Mouse (Mus musculus) heart, adult 2 months (tissue): ENCODE data around the gene Cela3a. TPM values are rescaled to one million over a fixed set of nuclear protein-coding genes. Genes with fewer than 3 reads are reported as not detected.

ENCODE experiments used
- DNase-seq, 2 experiments: peaks; one replicate each; pipeline ENCODE4 v3.0.0; 2021
- H3K27ac ChIP-seq: fragments of 200-600 bp; 2 replicates; pipeline ENCODE4 v1.8.1; 2022
- H3K27me3 ChIP-seq: fragments of 200-500 bp; 2 replicates; pipeline ENCODE4 v1.6.1; 2012; ENCODE audit warnings: mild to moderate bottlenecking, low read length, inconsistent platforms, mixed read lengths; ENCODE audit not compliant: control insufficient read depth, insufficient read depth
- H3K36me3 ChIP-seq: fragments of 200-500 bp; 2 replicates; pipeline ENCODE4 v1.6.1; 2012; ENCODE audit warnings: low read length, inconsistent platforms; ENCODE audit not compliant: control insufficient read depth, insufficient read depth
- H3K4me1 ChIP-seq: fragments of 200-500 bp; 2 replicates; pipeline ENCODE4 v1.6.1; 2011; ENCODE audit warnings: low read length; ENCODE audit not compliant: control insufficient read depth, insufficient read depth
- H3K4me3 ChIP-seq: fragments of 200-600 bp; 2 replicates; pipeline ENCODE4 v1.8.1; 2022
- H3K79me2 ChIP-seq: fragments of 200-500 bp; replicated peaks from 2 replicates; pipeline ENCODE4 v1.6.1; 2012; ENCODE audit warnings: mild to moderate bottlenecking, inconsistent platforms, low read length, moderate library complexity, mixed read lengths; ENCODE audit not compliant: control insufficient read depth, insufficient read depth
- H3K9ac ChIP-seq: fragments of 200-500 bp; 2 replicates; pipeline ENCODE4 v1.6.1; 2012; ENCODE audit warnings: low read depth, mild to moderate bottlenecking, control low read depth, inconsistent platforms, low read length, mixed read lengths
- CTCF ChIP-seq: fragments of 200-600 bp; IDR thresholded peaks from 2 replicates; pipeline ENCODE4 v1.8.1; 2022; ENCODE audit warnings: antibody characterized with exemption, mild to moderate bottlenecking, moderate library complexity
- EP300 ChIP-seq: fragments of 200-500 bp; IDR thresholded peaks from 2 replicates; pipeline ENCODE4 v1.6.1; 2011; ENCODE audit warnings: low read depth, low read length, control low read depth; ENCODE audit not compliant: insufficient read depth
- POLR2A ChIP-seq: fragments of 200-500 bp; IDR thresholded peaks from 2 replicates; pipeline ENCODE4 v1.6.1; 2011; ENCODE audit warnings: mild to moderate bottlenecking, low read depth, low read length, control low read depth; ENCODE audit not compliant: insufficient read depth
- WGBS: fragments of 180-500 bp; shearing (Covaris S2); methylation state at CpG from one replicate; pipeline ENCODE4 v1.1.7; 2018; 5-methylcytosine and 5-hydroxymethylcytosine counted together
- intact Hi-C: fragments of 180-260 bp; cut with DNase I; formaldehyde crosslinking; loops from one replicate; pipeline ENCODE4 v1.15.1; 2025
- polyA plus RNA-seq: library from polyadenylated mRNA; depleted of rRNA; stranded (reverse); fragments of >200 nt; gene quantifications from 2 replicates; pipeline ENCODE4 v1.2.3, GENCODE M21; 2012
- total RNA-seq, 2 experiments: library from RNA; stranded (reverse); gene quantifications; 2 replicates each; pipeline ENCODE4 v1.2.3; 2021

Cela3a gene
- total and polyA plus RNA-seq, 3 experiments, result not detected

DNA sequence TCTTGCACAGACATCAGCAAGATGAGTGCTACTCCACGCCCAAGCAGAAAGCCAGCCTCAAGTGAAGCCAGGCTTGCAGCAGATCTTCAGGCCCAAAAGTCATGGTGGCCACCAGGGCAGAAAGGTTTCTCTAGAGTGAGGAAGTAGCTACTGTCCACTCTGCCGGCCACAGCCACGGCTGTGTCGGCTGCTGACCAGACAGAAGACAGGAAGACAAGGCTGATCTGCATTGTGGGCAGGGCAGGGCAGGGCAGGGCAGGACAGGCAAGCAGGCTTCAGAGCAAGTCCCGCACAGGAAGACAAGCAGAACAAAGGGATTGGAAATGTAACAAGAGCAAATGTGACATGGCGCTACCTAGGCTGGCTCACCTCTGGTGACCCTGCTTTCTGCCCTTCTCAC, 35.9 kb downstream of the Cela3a start:
- 47% methylated on average over 6 of the region's 6 CpGs for WGBS
- no peak overlapping the region for H3K9ac ChIP-seq
- H3K36me3 ChIP-seq, result no peaks in the 10 kb centered on the region
- peaks cover 8% of the 10 kb centered on the region; the same call in 1 of the 2 replicates for H3K4me1 ChIP-seq
- H3K79me2 ChIP-seq, result no peaks in the 10 kb centered on the region
- no peak overlapping the region for H3K4me3 ChIP-seq
- no peak overlapping the region; the same call in 1 of the 2 replicates for H3K27ac ChIP-seq
- intact Hi-C loops, result no loop called here
- H3K27me3 ChIP-seq, result no peaks in the 10 kb centered on the region
- DNase-seq, result peak; percentile 42 to 57
- no peak for TF ChIP-seq CTCF
- TF ChIP-seq EP300, result no peak
- no peak for TF ChIP-seq POLR2A

GRCm38 (mm10) chr4:137371596-137372523, 37.7 kb downstream of the Cela3a start:
- TF ChIP-seq CTCF, result no peak
- TF ChIP-seq POLR2A, result no peak
- TF ChIP-seq EP300, result no peak
- no peak for DNase-seq
- H3K36me3 ChIP-seq, result no peaks in the 10 kb centered on the region
- intact Hi-C loops, result no loop called here
- H3K79me2 ChIP-seq, result no peaks in the 10 kb centered on the region
- H3K9ac ChIP-seq, result no peak overlapping the region
- H3K4me3 ChIP-seq, result no peak overlapping the region
- H3K27me3 ChIP-seq, result no peaks in the 10 kb centered on the region
- H3K27ac ChIP-seq, result peak overlapping the region; percentile 56
- H3K4me1 ChIP-seq, result peaks cover 14% of the 10 kb centered on the region
- 64% methylated on average over 16 of the region's 16 CpGs for WGBS

- Histone ChIP-seq H3K36me3 (no peaks in the 10 kb centered on the region), H3K4me1 (peaks cover 10% of the 10 kb centered on the region), H3K9ac (peak overlapping the region; percentile 69), H3K4me3 (peak overlapping the region; percentile 46), H3K79me2 (no peaks in the 10 kb centered on the region), H3K27me3 (no peaks in the 10 kb centered on the region), H3K27ac (peak overlapping the region; percentile 73)
- 8% methylated on average over 29 of the region's 29 CpGs for WGBS
- peak; percentile 72 to 77 for DNase-seq
- intact Hi-C loops, result loop anchor here (1.0 kb wide), 1 partner anchor 13 kb away; the partner anchor contains the start of gene Cdc42
- TF ChIP-seq EP300 (0 out of 2 replicates have a peak, but pooled peaks have one; percentile 63), CTCF (peak; percentile 40), POLR2A (0 out of 2 replicates have a peak, but pooled peaks have one; percentile 40)
Observed at GRCm38 (mm10) chr4:137369954-137370750, 39.4 kb downstream of the Cela3a start.

DNA sequence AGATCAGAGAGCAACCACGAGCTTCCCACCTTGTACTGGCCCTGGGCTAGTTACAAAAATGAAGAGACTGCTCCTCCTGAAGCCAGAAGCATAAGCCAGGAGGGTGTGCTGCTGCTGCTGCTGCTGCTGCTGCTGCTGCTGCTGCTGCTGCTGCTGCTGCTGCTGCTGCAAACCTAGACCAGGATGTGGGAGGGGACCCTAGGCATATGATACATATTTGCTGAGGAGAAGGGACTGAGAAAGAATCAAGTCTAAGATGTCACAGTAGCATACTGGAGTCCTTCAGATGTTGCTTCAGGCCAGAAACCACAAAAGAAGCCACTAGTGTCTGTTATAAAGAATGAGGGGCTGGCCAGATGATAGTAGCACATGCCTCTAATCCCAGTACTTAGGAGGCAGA, 41.4 kb downstream of the Cela3a start:
- H3K9ac ChIP-seq, result peak overlapping the region; percentile 67
- no peaks in the 10 kb centered on the region for H3K27me3 ChIP-seq
- DNase-seq, result no peak
- no peak for TF ChIP-seq EP300
- no peak for TF ChIP-seq POLR2A
- TF ChIP-seq CTCF, result no peak
- H3K79me2 ChIP-seq, result no peaks in the 10 kb centered on the region
- H3K27ac ChIP-seq, result peak overlapping the region; percentile 79
- WGBS, result 9% methylated on average over 1 of the region's 1 CpGs
- intact Hi-C loops, result no loop called here
- no peak overlapping the region for H3K4me3 ChIP-seq
- peaks cover 10% of the 10 kb centered on the region for H3K4me1 ChIP-seq
- no peaks in the 10 kb centered on the region for H3K36me3 ChIP-seq

- WGBS, result 18% methylated on average over 5 of the region's 5 CpGs
- no peaks in the 10 kb centered on the region for H3K36me3 ChIP-seq
- DNase-seq, result peak; percentile 51 to 82
- H3K27me3 ChIP-seq, result no peaks in the 10 kb centered on the region
- H3K79me2 ChIP-seq, result no peaks in the 10 kb centered on the region
- peak overlapping the region; percentile 67; the same call in 1 of the 2 replicates for H3K9ac ChIP-seq
- intact Hi-C loops, result no loop called here
- H3K4me1 ChIP-seq, result peaks cover 10% of the 10 kb centered on the region
- 0 out of 2 replicates have a peak, but pooled peaks have one; percentile 41 for TF ChIP-seq EP300
- no peak for TF ChIP-seq POLR2A
- no peak overlapping the region for H3K4me3 ChIP-seq
- peak overlapping the region; percentile 79 for H3K27ac ChIP-seq
Observed at GRCm38 (mm10) chr4:137367275-137368088, 42.1 kb downstream of the Cela3a start.
